Mouse (Mus musculus): ENCODE measurements around the gene Mtus2.

Mtus2 gene

GRCm38 (mm10) chr5:148099356-148099755, 142.2 kb downstream of the Mtus2 start:
- in situ Hi-C loops (cut with MseI, MboI) = loop anchor here in 1 of 2 experiments (25.0 kb wide), 1 partner anchor 138 kb away; no protein-coding TSS in a partner anchor

DNA sequence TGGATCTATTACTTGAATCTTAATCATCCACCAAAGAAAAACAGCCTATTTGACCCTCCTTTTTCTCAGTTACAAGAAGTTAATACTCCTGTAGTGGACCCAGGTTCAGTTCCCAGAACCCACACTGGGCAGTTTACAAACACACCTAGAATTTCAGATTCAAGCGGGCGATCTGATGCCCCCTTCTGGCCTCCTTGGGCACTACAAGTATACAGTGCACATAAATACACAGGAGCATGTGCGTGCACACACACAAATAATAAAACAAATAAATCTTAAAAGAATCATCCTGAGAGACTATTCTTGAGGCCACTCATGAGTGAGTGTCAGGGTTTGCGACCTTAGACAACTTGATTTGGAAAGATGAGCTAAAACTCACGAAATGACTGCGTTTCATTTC, 150.2 kb downstream of the Mtus2 start:
- in situ Hi-C loops (cut with MseI, MboI) = no loop called here

GRCm38 (mm10) chr5:148107890-148108289, 150.8 kb downstream of the Mtus2 start:
- in situ Hi-C loops (cut with MseI, MboI) = no loop called here

GRCm38 (mm10) chr5:148108314-148108713, 151.2 kb downstream of the Mtus2 start:
- in situ Hi-C loops (cut with MseI, MboI) = no loop called here

- in situ Hi-C loops (cut with MseI, MboI) = no loop called here
Measured at GRCm38 (mm10) chr5:148115207-148115817, 158.2 kb downstream of the Mtus2 start.

- in situ Hi-C loops (cut with MseI, MboI) = no loop called here
Measured at GRCm38 (mm10) chr5:148124354-148124753, 167.2 kb downstream of the Mtus2 start.

DNA sequence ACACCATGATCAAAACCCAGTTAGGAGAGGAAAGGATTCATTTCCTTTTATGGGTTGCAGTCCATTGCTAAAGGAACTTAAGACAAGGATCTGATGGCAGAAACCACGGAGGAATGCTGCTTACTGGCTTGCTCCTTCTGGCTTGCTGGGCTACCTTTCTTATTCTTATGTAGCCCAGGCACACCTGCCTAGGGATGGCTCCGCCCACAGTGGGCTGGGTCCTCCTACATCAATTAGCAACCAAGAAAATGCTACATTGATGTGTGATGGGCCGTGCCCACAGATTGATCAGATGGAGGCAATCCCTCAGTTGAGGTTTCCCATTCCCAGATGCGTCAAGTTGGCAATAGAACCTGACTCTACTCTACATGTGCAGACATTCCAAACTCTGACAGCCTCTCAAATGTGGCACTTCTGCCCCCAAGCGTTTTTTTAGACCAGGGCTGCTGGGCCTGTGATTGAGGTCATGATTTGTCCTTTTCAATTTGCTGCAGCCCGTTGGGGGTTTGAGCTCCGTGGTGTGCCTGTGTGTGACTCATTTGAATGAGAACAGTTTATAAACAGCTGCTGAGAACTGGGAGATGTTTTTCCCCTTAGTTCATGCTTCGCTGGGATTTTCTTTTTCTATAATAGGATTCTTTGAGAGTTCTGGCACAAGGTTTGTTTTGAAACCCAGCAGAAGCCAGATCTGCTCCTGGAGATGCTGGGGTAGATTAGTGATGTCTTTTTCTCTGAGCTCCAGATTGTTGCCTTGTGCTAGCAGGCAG, 173.8 kb downstream of the Mtus2 start:
- in situ Hi-C loops (cut with MseI, MboI) = no loop called here

- in situ Hi-C loops (cut with MseI, MboI) = no loop called here
Measured at GRCm38 (mm10) chr5:148131458-148132131, 174.5 kb downstream of the Mtus2 start.

DNA sequence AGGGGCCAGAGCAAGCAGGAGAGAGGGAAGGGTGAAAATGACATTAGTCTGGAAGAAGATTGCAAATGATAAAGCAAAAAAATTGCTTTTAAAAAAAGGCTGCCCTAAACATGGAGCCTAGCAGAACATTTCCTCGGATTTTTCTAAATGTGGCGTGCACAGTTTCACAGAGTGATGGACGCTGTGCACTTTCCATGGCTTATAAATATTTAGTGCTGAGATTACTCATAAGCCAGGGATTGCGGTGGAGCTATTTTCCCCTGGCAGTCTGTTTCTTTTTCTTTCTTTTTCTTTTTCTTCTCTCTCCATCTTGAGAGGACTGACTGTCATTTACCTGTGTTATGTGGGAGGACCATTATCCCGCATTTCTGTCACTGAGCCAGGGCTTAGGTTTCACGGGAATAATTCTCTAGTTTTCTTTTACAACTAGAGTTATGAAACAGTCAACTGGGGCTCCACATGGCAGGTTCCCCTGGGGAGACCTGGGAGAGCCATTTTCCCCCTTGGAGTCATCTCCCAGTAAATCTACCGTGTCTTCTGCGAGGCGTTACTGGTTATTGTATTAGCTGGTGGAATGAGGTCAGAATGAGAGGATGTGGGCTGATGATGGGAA, 176.4 kb downstream of the Mtus2 start:
- in situ Hi-C loops (cut with MseI, MboI) = no loop called here

DNA sequence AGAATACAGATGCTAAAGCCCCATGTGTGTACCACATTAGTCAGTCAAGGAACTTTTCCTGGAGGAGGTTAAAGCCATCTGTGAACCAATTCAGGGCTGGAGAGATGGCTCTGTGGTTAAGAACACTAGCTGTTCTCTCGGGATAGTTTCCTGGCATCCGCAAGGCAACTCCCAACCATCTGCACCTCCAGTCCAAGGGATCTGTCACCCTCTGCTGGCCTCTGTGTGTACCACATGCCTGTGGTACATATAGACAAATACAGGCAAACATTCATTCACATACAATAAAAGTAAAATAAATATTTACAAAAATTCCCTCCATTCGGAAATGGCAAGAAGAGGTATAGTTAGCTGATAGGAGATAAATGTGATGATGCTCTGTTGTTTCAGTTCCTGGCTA, 184.5 kb downstream of the Mtus2 start:
- in situ Hi-C loops (cut with MseI, MboI) = no loop called here

GRCm38 (mm10) chr5:148146200-148146823, 189.2 kb downstream of the Mtus2 start:
- in situ Hi-C loops (cut with MseI, MboI) = no loop called here

GRCm38 (mm10) chr5:148151894-148152599, 194.9 kb downstream of the Mtus2 start:
- in situ Hi-C loops (cut with MseI, MboI) = no loop called here

DNA sequence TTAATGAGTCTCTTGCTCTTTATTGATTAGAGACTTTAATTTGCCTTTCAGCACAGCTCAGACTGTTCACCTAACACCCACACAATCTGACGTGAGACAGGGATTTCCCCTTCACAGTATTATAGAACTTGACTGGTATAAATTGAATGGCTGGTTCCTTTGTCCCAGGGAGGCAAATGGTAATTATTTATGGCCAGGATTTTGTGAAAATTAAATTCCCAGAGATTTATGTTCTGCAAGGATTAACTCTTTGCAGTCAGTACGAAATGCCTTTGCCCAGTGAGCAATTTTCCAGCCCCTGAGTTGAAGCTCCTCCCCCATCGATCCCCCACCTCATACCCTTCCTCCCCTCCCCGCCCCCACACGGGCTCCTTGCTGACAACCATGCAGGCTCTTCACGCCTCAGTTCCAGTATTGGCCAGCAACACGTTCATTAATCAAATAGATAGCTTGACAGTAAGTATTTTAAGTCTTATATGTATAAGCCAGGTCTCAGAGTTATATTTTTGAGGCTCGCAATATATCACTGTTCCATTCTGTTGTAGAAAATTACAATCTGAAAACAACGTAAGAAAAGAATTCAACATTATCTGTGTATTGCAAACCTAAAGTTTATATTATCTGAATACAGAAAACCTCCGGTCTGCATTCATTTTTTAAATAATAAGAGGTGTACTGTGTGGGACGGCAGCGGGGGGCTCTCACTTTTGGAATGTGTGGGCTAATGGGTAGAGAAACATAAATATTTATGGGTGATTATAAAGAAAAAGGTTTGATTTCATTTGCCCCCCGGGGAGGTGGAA, 195.7 kb downstream of the Mtus2 start:
- in situ Hi-C loops (cut with MseI, MboI) = no loop called here

DNA sequence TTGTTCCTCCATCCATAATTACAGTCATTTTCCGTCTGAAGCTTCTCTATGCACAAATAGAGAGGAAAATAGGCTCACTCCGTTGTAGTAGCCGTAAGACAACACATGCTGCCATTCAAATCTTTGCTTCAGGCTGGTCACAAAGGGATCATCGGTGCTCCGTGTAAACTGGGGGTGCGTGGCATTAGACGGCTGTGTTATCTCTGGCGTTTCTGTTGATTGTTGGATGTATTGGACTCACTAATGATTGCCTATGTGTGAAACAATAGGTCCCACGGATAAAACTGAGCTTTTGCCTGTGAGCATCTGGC, 196.2 kb downstream of the Mtus2 start:
- in situ Hi-C loops (cut with MseI, MboI) = no loop called here

DNA sequence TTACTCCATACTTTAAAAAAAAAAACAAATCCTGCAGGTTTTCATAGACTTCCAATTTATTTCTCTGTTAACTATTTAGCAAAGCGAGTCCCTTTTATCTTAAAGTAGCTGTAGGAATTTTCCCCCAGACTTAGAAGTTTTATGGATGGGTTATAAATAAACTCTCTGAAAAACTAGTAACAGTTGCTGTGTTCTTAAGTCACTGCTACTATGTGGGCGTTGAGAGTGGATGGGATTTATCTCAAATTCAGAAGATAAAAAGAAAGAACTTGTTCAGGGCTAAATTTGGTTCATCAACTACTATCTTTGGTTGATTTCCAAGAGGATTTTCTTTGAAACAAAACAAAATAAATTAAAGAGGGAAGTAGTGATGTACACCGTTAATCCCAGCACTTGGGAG, 197.6 kb downstream of the Mtus2 start:
- in situ Hi-C loops (cut with MseI, MboI) = no loop called here

DNA sequence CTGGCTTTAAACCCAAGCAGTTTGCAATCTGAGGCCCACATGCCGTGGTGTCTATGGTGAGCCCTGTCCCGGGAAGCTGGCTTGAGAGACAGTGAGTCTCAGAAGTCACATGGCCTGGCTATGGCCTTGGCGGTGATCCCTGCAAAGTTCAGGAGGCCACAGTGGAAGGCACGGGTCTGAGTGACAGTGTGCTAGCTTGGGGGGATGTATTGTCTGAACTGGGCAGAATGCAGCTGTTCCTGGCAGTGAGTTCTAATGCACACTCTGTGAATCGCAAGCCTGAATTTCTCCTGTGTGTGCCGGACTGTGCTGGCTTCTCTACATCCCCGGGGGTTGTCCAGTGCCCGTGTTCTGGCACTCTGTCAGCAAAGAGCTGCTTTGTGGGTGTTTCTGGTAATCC, 202.2 kb downstream of the Mtus2 start:
- in situ Hi-C loops (cut with MseI, MboI) = no loop called here

GRCm38 (mm10) chr5:148160529-148161154, 203.5 kb downstream of the Mtus2 start:
- in situ Hi-C loops (cut with MseI, MboI) = no loop called here

- in situ Hi-C loops (cut with MseI, MboI) = no loop called here
Measured at GRCm38 (mm10) chr5:148165111-148165510, 208.0 kb downstream of the Mtus2 start.

- in situ Hi-C loops (cut with MseI, MboI) = no loop called here
Measured at GRCm38 (mm10) chr5:148175091-148175490, 218.0 kb downstream of the Mtus2 start.

All from mouse trophoblast stem cell (cell line).